Mouse (Mus musculus) macrophage (primary cell): ENCODE data around the gene Plekhh2. TPM values are rescaled to one million over a fixed set of nuclear protein-coding genes. Genes with fewer than 3 reads are reported as not detected.

ENCODE experiments used
- polyA plus RNA-seq: library from polyadenylated mRNA; stranded (reverse); fragments of 250-400 nt; gene quantifications from 3 replicates; pipeline ENCODE4 v1.2.4, GENCODE M21; 2018; ENCODE audit warnings: inconsistent platforms

The Plekhh2 gene
- polyA plus RNA-seq, 1 experiment from 2014 or later, result 0.53 TPM

Other genes with a start within 250 kb of the Plekhh2 start
- 4.8 to 8.3 TPM (median 6.0 TPM) in 3 replicates for gene Thada, start 45.7 kb upstream of the Plekhh2 start, polyA plus RNA-seq
- gene Dync2li1, start 114.6 kb downstream of the Plekhh2 start, polyA plus RNA-seq, result 2.6 to 4.0 TPM (median 3.8 TPM) in 3 replicates
- not detected in 3 replicates for gene Abcg8, start 164.4 kb downstream of the Plekhh2 start, polyA plus RNA-seq
- gene Abcg5, start 171.1 kb downstream of the Plekhh2 start, polyA plus RNA-seq, result not detected in 3 replicates